Mouse (Mus musculus): ENCODE measurements around the gene Cyp1a1.

DNA sequence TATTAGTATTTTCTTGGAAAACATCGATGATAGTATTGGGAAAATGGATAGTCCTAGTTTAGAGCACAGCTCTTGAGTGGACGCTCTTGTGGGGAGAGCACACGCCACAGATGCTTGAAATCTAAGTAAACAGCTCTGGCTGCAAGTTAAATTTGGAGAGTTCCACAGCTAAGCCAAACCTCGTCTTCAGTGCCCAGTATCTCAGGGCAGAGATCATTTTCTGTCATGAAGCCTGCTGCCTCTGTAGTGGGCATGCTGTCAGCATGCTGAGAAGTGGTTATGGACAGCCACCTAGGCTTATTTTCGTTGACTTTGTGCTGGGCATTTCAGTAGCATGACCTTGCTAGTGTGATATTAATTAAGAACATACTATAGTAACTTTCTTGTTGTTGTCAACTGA lies 36.1 kb downstream of the Cyp1a1 start:
- TF ChIP-seq POLR2A (IDR thresholded peaks at IDR 0.05; ENCODE audit: control insufficient read depth, low read depth, low read length) (no peak), CTCF (IDR thresholded peaks at IDR 0.05; ENCODE audit: control insufficient read depth, insufficient read depth, insufficient replicate concordance, low read depth, low read length) (no peak)

All from testis, adult 2 months (tissue).